Mouse (Mus musculus): ENCODE data around the gene Icam4. TPM values are rescaled to one million over a fixed set of nuclear protein-coding genes. Genes with fewer than 3 reads are reported as not detected.

Gene Icam4
- polyA plus RNA-seq, 1 experiment = 0.43 TPM

GRCm38 (mm10) chr9:21073044-21073840, 44.1 kb downstream of the Icam4 start, which contains the start of the genes Gm49373 and Fdx1l:
Gene Gm49373 (minus strand): TSS chr9:21073096.
Gene Fdx1l (minus strand): TSS chr9:21073614.
- peaks cover 22% of the 10 kb centered on the region for H3K79me3 ChIP-seq (ENCODE audit: low read depth)
- H3ac ChIP-seq (ENCODE audit: control insufficient read depth, insufficient read length, low read depth) = peak within 1 kb of the TSS; percentile 95
- peaks cover 31% of the 10 kb centered on the region for H3K79me2 ChIP-seq (ENCODE audit: control insufficient read depth, insufficient read depth)
- TF ChIP-seq FOSL1 (IDR thresholded peaks at IDR 0.05; ENCODE audit: insufficient read depth, low read length, poor library complexity, severe bottlenecking) (no peak), MAX (IDR thresholded peaks at IDR 0.05) (peak; percentile 91), USF1 (IDR thresholded peaks at IDR 0.05; ENCODE audit: low read depth) (peak; percentile 97)
- peaks cover 42% of the 10 kb centered on the region for H3K36me3 ChIP-seq (ENCODE audit: control insufficient read depth, insufficient read depth)
- peak within 1 kb of the TSS; percentile 57 for H3K4me3 ChIP-seq (ENCODE audit: insufficient read depth, poor library complexity, severe bottlenecking)
- H3K27me3 ChIP-seq (ENCODE audit: control insufficient read depth, insufficient read depth, insufficient read length) = no peaks in the 10 kb centered on the region

- Histone ChIP-seq H3K27me3 (ENCODE audit: control insufficient read depth, insufficient read depth, insufficient read length) (no peaks in the 10 kb centered on the region), H3K4me3 (ENCODE audit: insufficient read depth, poor library complexity, severe bottlenecking) (no peak overlapping the region), H3K79me2 (ENCODE audit: control insufficient read depth, insufficient read depth) (peaks cover 31% of the 10 kb centered on the region), H3K79me3 (ENCODE audit: low read depth) (peaks cover 22% of the 10 kb centered on the region), H3ac (ENCODE audit: control insufficient read depth, insufficient read length, low read depth) (no peak overlapping the region), H3K36me3 (ENCODE audit: control insufficient read depth, insufficient read depth) (peaks cover 50% of the 10 kb centered on the region)
- TF ChIP-seq MYOD1 (IDR thresholded peaks at IDR 0.05; ENCODE audit: control insufficient read depth, insufficient read length, low read depth) = no peak
- no peak for TF ChIP-seq USF1 (IDR thresholded peaks at IDR 0.05; ENCODE audit: low read depth)
- TF ChIP-seq CEBPB (IDR thresholded peaks at IDR 0.05; ENCODE audit: low read depth) = no peak
- TF ChIP-seq MAX (IDR thresholded peaks at IDR 0.05) = no peak
- no peak for TF ChIP-seq MYOG (IDR thresholded peaks at IDR 0.05; ENCODE audit: control insufficient read depth, extremely low read depth, insufficient read length)
- no peak for TF ChIP-seq FOSL1 (IDR thresholded peaks at IDR 0.05; ENCODE audit: insufficient read depth, low read length, poor library complexity, severe bottlenecking)
- TF ChIP-seq CTCF (IDR thresholded peaks at IDR 0.05; ENCODE audit: control insufficient read depth, insufficient read depth, insufficient read length) = no peak
Observed at GRCm38 (mm10) chr9:21074173-21074572, 45.0 kb downstream of the Icam4 start.

GRCm38 (mm10) chr9:21075625-21076024, 46.5 kb downstream of the Icam4 start:
- no peak overlapping the region for H3ac ChIP-seq (ENCODE audit: control insufficient read depth, insufficient read length, low read depth)
- TF ChIP-seq USF1 (IDR thresholded peaks at IDR 0.05; ENCODE audit: low read depth) (no peak), CEBPB (IDR thresholded peaks at IDR 0.05; ENCODE audit: low read depth) (no peak), CTCF (IDR thresholded peaks at IDR 0.05; ENCODE audit: control insufficient read depth, insufficient read depth, insufficient read length) (no peak), MYOD1 (IDR thresholded peaks at IDR 0.05; ENCODE audit: control insufficient read depth, insufficient read length, low read depth) (no peak), MAX (IDR thresholded peaks at IDR 0.05) (no peak), MYOG (IDR thresholded peaks at IDR 0.05; ENCODE audit: control insufficient read depth, extremely low read depth, insufficient read length) (no peak), FOSL1 (IDR thresholded peaks at IDR 0.05; ENCODE audit: insufficient read depth, low read length, poor library complexity, severe bottlenecking) (no peak)
- H3K4me3 ChIP-seq (ENCODE audit: insufficient read depth, poor library complexity, severe bottlenecking) = no peak overlapping the region
- H3K27me3 ChIP-seq (ENCODE audit: control insufficient read depth, insufficient read depth, insufficient read length) = no peaks in the 10 kb centered on the region
- H3K79me2 ChIP-seq (ENCODE audit: control insufficient read depth, insufficient read depth) = peaks cover 25% of the 10 kb centered on the region
- H3K36me3 ChIP-seq (ENCODE audit: control insufficient read depth, insufficient read depth) = peaks cover 55% of the 10 kb centered on the region
- peaks cover 19% of the 10 kb centered on the region for H3K79me3 ChIP-seq (ENCODE audit: low read depth)

Small RNA genes within 50 kb of the gene (microRNA-seq; reads per million reads assigned to microRNA genes)
- gene Mir1900 (ENCODE audit: borderline microRNAs expressed) (0.20 reads per million), gene Mir7082 (ENCODE audit: borderline microRNAs expressed) (0.24 reads per million)

Other genes with a start within 250 kb of the Icam4 start
- gene Col5a3, start 214.3 kb upstream of the Icam4 start, polyA plus RNA-seq (2012; fragmentation: generic; extraction: Trizol) = 1.3 TPM
- not detected for gene Rdh8, start 210.9 kb upstream of the Icam4 start, polyA plus RNA-seq (2012; fragmentation: generic; extraction: Trizol)
- gene A230050P20Rik, start 160.7 kb upstream of the Icam4 start, polyA plus RNA-seq (2012; fragmentation: generic; extraction: Trizol) = 11.8 TPM
- 0.92 TPM for gene Angptl6, start 149.6 kb upstream of the Icam4 start, polyA plus RNA-seq (2012; fragmentation: generic; extraction: Trizol)
- 88.3 TPM for gene Ppan, start 141.2 kb upstream of the Icam4 start, polyA plus RNA-seq (2012; fragmentation: generic; extraction: Trizol)
- 247 TPM for gene Eif3g, start 130.8 kb upstream of the Icam4 start, polyA plus RNA-seq (2012; fragmentation: generic; extraction: Trizol)
- gene Dnmt1, start 69.5 kb upstream of the Icam4 start, polyA plus RNA-seq (2012; fragmentation: generic; extraction: Trizol) = 69.7 TPM
- 13.0 TPM for gene S1pr2, start 52.6 kb upstream of the Icam4 start, polyA plus RNA-seq (2012; fragmentation: generic; extraction: Trizol)
- 107 TPM for gene Mrpl4, start 26.6 kb upstream of the Icam4 start, polyA plus RNA-seq (2012; fragmentation: generic; extraction: Trizol)
- gene Icam1, start 13.4 kb upstream of the Icam4 start, polyA plus RNA-seq (2012; fragmentation: generic; extraction: Trizol) = 0.09 TPM
- 0.46 TPM for gene Icam5, start 2.7 kb downstream of the Icam4 start, polyA plus RNA-seq (2012; fragmentation: generic; extraction: Trizol)
- 0.43 TPM for gene Zglp1, start 37.7 kb downstream of the Icam4 start, polyA plus RNA-seq (2012; fragmentation: generic; extraction: Trizol)
- gene Gm49373, start 43.7 kb downstream of the Icam4 start, polyA plus RNA-seq (2012; fragmentation: generic; extraction: Trizol) = 0.96 TPM
- 109 TPM for gene Fdx1l, start 44.2 kb downstream of the Icam4 start, polyA plus RNA-seq (2012; fragmentation: generic; extraction: Trizol)
- gene Gm38431, start 62.6 kb downstream of the Icam4 start, polyA plus RNA-seq (2012; fragmentation: generic; extraction: Trizol) = 1.3 TPM
- gene Raver1, start 62.6 kb downstream of the Icam4 start, polyA plus RNA-seq (2012; fragmentation: generic; extraction: Trizol) = 49.2 TPM
- 8.7 TPM for gene Tyk2, start 101.9 kb downstream of the Icam4 start, polyA plus RNA-seq (2012; fragmentation: generic; extraction: Trizol)
- 342 TPM for gene Cdc37, start 120.6 kb downstream of the Icam4 start, polyA plus RNA-seq (2012; fragmentation: generic; extraction: Trizol)
- gene Pde4a, start 136.3 kb downstream of the Icam4 start, polyA plus RNA-seq (2012; fragmentation: generic; extraction: Trizol) = 7.4 TPM
- 41.5 TPM for gene Keap1, start 210.0 kb downstream of the Icam4 start, polyA plus RNA-seq (2012; fragmentation: generic; extraction: Trizol)
- gene S1pr5, start 219.1 kb downstream of the Icam4 start, polyA plus RNA-seq (2012; fragmentation: generic; extraction: Trizol) = 0.04 TPM
- gene Atg4d, start 235.9 kb downstream of the Icam4 start, polyA plus RNA-seq (2012; fragmentation: generic; extraction: Trizol) = 33.7 TPM